Mouse (Mus musculus): ENCODE data around the gene Mfsd14a. TPM values are rescaled to one million over a fixed set of nuclear protein-coding genes. Genes with fewer than 3 reads are reported as not detected.
"Not testable (repeated sequence)": the region's sequence is repeated elsewhere in the genome, so short reads cannot be mapped to it uniquely, and the experiment has no call there.

Gene Mfsd14a
- polyA plus RNA-seq, 1 experiment from 2014 or later = 106 TPM

DNA sequence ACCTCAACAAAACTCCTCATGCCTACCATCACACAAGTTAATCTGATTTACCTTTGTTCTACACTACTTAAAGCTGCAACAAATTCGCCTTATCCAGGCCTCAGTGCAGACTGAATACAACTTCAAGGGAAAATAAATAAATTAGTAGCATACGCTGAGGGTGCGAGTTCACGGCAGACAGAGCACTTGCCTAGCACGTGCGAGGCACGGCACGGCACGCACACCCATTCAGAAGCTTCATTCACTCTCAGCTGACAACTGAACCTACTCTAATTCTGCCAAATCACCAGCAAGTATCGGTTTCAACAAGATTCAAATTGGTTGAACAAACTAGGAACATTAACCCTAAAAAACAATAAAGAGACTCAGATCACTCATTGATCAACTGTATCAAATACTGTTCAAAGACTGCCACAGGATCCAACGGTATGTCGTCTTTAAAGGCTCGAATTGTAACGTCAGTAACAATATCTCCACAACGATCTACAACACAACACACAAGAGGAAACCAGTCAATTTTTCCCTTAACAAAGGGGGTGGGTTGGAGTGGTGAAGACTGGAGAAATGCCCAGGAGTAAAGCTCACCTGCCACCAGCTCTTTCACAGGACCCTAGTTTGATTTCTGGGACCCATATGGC lies 3.4 kb downstream of the Mfsd14a start:
- H3K4me1 ChIP-seq (ENCODE audit: control insufficient read depth, insufficient read depth, low read length) = peaks cover 15% of the 10 kb centered on the region
- no peaks in the 10 kb centered on the region for H3K27me3 ChIP-seq (ENCODE audit: control insufficient read depth, insufficient read depth, low read length)
- no peak for ATAC-seq (ENCODE audit: low FRiP score, low TSS enrichment)
- no peaks in the 10 kb centered on the region for H3K9me3 ChIP-seq (ENCODE audit: control insufficient read depth, low read length)
- H3K27ac ChIP-seq (ENCODE audit: low read depth, low read length) = no peak overlapping the region
- H3K4me3 ChIP-seq (ENCODE audit: low read length) = no peak overlapping the region
- WGBS = 76% methylated on average over 15 of the region's 15 CpGs
- no peak overlapping the region for H3K9ac ChIP-seq (ENCODE audit: low read depth, low read length)
- no peak overlapping the region for H3K4me2 ChIP-seq (replicated peaks; ENCODE audit: low read depth, low read length)
- no peaks in the 10 kb centered on the region for H3K36me3 ChIP-seq (ENCODE audit: control insufficient read depth, insufficient read depth, low read length)

DNA sequence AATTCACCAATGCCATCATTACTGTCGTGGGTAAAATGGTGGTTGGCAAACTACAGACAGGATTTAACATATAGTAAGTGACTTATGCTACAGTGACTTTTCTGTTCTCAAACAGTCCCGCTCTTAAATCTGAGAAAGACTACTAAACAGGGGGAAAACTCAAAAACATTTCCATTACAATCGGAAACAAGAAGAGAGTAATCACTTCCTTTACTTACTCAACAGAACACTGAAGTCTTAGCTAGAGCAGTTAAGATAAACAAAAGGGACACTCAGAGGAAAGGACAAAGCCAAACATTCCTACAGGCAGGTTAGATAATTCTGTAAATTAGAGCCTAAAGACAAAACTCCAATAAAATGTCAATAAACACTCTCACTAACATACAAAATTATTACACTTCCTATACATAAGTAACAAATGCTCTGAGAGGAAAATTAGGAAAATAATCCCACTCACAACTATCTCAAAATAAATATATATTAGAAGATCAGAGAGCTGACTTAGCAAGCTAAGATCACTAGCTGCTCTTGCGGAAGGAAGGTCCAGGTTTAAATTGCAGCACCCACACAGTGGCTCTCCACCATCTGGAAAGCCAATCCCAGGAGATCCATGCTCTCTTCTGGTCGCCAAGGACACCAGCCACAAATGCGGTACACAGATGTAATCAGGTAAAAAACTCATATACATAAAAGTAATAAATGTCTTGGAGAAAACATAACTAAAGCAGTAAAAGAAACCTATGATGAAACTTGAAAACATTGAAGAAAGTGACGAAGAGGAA lies 6.1 kb downstream of the Mfsd14a start:
- Histone ChIP-seq H3K27me3 (ENCODE audit: control insufficient read depth, insufficient read depth, low read length) (no peaks in the 10 kb centered on the region), H3K9ac (ENCODE audit: low read depth, low read length) (no peak overlapping the region)

GRCm38 (mm10) chr3:116654051-116654450 lies 8.4 kb downstream of the Mfsd14a start:
- not testable (repeated sequence) for H3K4me1 ChIP-seq (ENCODE audit: control insufficient read depth, insufficient read depth, low read length)

More for the DNA sequence above, 6.1 kb downstream of the Mfsd14a start:
- ATAC-seq (ENCODE audit: low FRiP score, low TSS enrichment) = no peak
- peaks cover 15% of the 10 kb centered on the region for H3K4me1 ChIP-seq (ENCODE audit: control insufficient read depth, insufficient read depth, low read length)
- H3K4me3 ChIP-seq (ENCODE audit: low read length) = no peak overlapping the region
- 74% methylated on average over 7 of the region's 7 CpGs for WGBS
- no peak overlapping the region for H3K4me2 ChIP-seq (replicated peaks; ENCODE audit: low read depth, low read length)
- H3K36me3 ChIP-seq (ENCODE audit: control insufficient read depth, insufficient read depth, low read length) = no peaks in the 10 kb centered on the region
- H3K9me3 ChIP-seq (ENCODE audit: control insufficient read depth, low read length) = no peaks in the 10 kb centered on the region
- no peak overlapping the region for H3K27ac ChIP-seq (ENCODE audit: low read depth, low read length)

DNA sequence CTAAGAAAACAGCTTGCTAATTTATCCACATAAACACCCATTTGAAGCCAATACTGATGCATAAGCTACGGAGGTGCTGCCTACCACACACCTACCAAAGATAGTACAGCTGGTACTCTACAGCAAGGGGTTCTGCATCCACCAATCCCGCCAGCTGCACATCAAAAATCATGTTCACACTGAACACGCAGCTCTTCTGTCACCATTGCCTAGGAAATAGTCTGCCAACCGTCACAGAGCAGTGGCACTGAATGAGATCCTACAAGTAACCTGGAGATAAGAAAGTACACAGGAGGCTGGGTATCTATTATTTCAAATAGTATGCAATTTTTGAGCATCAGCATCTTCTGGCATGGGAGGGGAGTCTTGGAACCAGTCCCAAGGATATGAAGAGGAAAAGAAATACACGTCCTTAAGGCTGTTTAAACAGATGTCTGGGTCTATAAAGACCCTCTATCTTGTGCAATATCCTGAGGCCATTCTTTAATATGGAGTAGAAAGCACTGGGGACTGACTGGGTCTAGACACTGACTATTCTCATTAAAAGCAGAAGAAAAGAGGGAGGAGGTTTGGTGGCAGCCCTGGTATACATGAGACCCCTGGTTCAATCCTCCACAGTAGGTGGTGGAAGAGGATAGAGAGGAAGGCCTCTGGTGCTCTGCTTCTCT lies 9.1 kb downstream of the Mfsd14a start:
- no peak for ATAC-seq (ENCODE audit: low FRiP score, low TSS enrichment)
- WGBS = 83% methylated on average over 5 of the region's 5 CpGs
- no peaks in the 10 kb centered on the region for H3K27me3 ChIP-seq (ENCODE audit: control insufficient read depth, insufficient read depth, low read length)

More at GRCm38 (mm10) chr3:116654051-116654450, 8.4 kb downstream of the Mfsd14a start:
- H3K27ac ChIP-seq (ENCODE audit: low read depth, low read length); H3K36me3 ChIP-seq (ENCODE audit: control insufficient read depth, insufficient read depth, low read length); H3K4me3 ChIP-seq (ENCODE audit: low read length); H3K27me3 ChIP-seq (ENCODE audit: control insufficient read depth, insufficient read depth, low read length); H3K9ac ChIP-seq (ENCODE audit: low read depth, low read length); H3K4me2 ChIP-seq (replicated peaks; ENCODE audit: low read depth, low read length); ATAC-seq (ENCODE audit: low FRiP score, low TSS enrichment); H3K9me3 ChIP-seq (ENCODE audit: control insufficient read depth, low read length): not testable (repeated sequence)
- 95% methylated on average over 11 of the region's 11 CpGs for WGBS

DNA sequence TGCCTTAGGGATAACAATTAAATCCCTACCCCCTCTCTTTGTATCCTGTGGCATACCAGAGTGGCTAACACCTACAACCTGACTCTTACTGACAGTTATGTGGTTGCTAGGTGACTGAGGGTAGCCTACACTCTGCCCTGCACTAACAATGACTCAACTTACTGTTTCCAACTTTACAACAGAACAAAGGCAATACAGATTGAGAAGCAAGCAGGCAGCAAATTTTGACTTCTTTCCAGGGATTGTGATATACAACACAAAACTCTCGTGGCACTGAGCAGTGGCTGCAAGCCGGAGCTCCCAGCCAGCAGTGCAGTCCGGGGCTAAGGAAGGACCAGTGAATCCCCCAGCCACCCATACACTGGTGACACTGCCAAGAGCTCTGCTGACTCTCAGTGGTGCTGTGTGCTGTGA lies 10.4 kb downstream of the Mfsd14a start:
- no peak overlapping the region for H3K9ac ChIP-seq (ENCODE audit: low read depth, low read length)
- no peaks in the 10 kb centered on the region for H3K27me3 ChIP-seq (ENCODE audit: control insufficient read depth, insufficient read depth, low read length)
- H3K4me1 ChIP-seq (ENCODE audit: control insufficient read depth, insufficient read depth, low read length) = no peaks in the 10 kb centered on the region
- no peak overlapping the region for H3K4me3 ChIP-seq (ENCODE audit: low read length)
- 79% methylated on average over 3 of the region's 3 CpGs for WGBS
- ATAC-seq (ENCODE audit: low FRiP score, low TSS enrichment) = no peak
- no peak overlapping the region for H3K4me2 ChIP-seq (replicated peaks; ENCODE audit: low read depth, low read length)
- H3K36me3 ChIP-seq (ENCODE audit: control insufficient read depth, insufficient read depth, low read length) = peaks cover 17% of the 10 kb centered on the region; the same call in 1 of the 2 replicates
- no peaks in the 10 kb centered on the region for H3K9me3 ChIP-seq (ENCODE audit: control insufficient read depth, low read length)
- no peak overlapping the region for H3K27ac ChIP-seq (ENCODE audit: low read depth, low read length)

More for the DNA sequence above, 9.1 kb downstream of the Mfsd14a start:
- H3K4me1 ChIP-seq (ENCODE audit: control insufficient read depth, insufficient read depth, low read length) = no peaks in the 10 kb centered on the region; the same call in 1 of the 2 replicates
- H3K4me3 ChIP-seq (ENCODE audit: low read length) = no peak overlapping the region
- no peak overlapping the region for H3K27ac ChIP-seq (ENCODE audit: low read depth, low read length)
- H3K36me3 ChIP-seq (ENCODE audit: control insufficient read depth, insufficient read depth, low read length) = peaks cover 9% of the 10 kb centered on the region; the same call in 1 of the 2 replicates
- no peak overlapping the region for H3K4me2 ChIP-seq (replicated peaks; ENCODE audit: low read depth, low read length)
- no peaks in the 10 kb centered on the region for H3K9me3 ChIP-seq (ENCODE audit: control insufficient read depth, low read length)
- H3K9ac ChIP-seq (ENCODE audit: low read depth, low read length) = no peak overlapping the region

GRCm38 (mm10) chr3:116650698-116651097 lies 11.8 kb downstream of the Mfsd14a start:
- no peak for ATAC-seq (ENCODE audit: low FRiP score, low TSS enrichment)
- H3K9me3 ChIP-seq (ENCODE audit: control insufficient read depth, low read length) = no peaks in the 10 kb centered on the region
- peaks cover 30% of the 10 kb centered on the region; the same call in 1 of the 2 replicates for H3K36me3 ChIP-seq (ENCODE audit: control insufficient read depth, insufficient read depth, low read length)
- H3K27me3 ChIP-seq (ENCODE audit: control insufficient read depth, insufficient read depth, low read length) = no peaks in the 10 kb centered on the region
- no peak overlapping the region for H3K4me2 ChIP-seq (replicated peaks; ENCODE audit: low read depth, low read length)
- H3K4me3 ChIP-seq (ENCODE audit: low read length) = no peak overlapping the region
- WGBS = 94% methylated on average over 9 of the region's 9 CpGs
- no peak overlapping the region for H3K9ac ChIP-seq (ENCODE audit: low read depth, low read length)
- H3K27ac ChIP-seq (ENCODE audit: low read depth, low read length) = no peak overlapping the region
- H3K4me1 ChIP-seq (ENCODE audit: control insufficient read depth, insufficient read depth, low read length) = no peaks in the 10 kb centered on the region

GRCm38 (mm10) chr3:116648805-116649204 lies 13.7 kb downstream of the Mfsd14a start:
- WGBS = 92% methylated on average over 7 of the region's 7 CpGs
- Histone ChIP-seq H3K36me3 (ENCODE audit: control insufficient read depth, insufficient read depth, low read length) (peaks cover 48% of the 10 kb centered on the region), H3K4me2 (replicated peaks; ENCODE audit: low read depth, low read length) (no peak overlapping the region), H3K9me3 (ENCODE audit: control insufficient read depth, low read length) (no peaks in the 10 kb centered on the region), H3K27ac (ENCODE audit: low read depth, low read length) (no peak overlapping the region), H3K9ac (ENCODE audit: low read depth, low read length) (no peak overlapping the region), H3K4me1 (ENCODE audit: control insufficient read depth, insufficient read depth, low read length) (no peaks in the 10 kb centered on the region), H3K27me3 (ENCODE audit: control insufficient read depth, insufficient read depth, low read length) (no peaks in the 10 kb centered on the region), H3K4me3 (ENCODE audit: low read length) (no peak overlapping the region)
- no peak for ATAC-seq (ENCODE audit: low FRiP score, low TSS enrichment)

GRCm38 (mm10) chr3:116646387-116646786 lies 16.1 kb downstream of the Mfsd14a start:
- no peak overlapping the region for H3K9ac ChIP-seq (ENCODE audit: low read depth, low read length)
- H3K9me3 ChIP-seq (ENCODE audit: control insufficient read depth, low read length) = no peaks in the 10 kb centered on the region
- ATAC-seq (ENCODE audit: low FRiP score, low TSS enrichment) = no peak
- peaks cover 67% of the 10 kb centered on the region for H3K36me3 ChIP-seq (ENCODE audit: control insufficient read depth, insufficient read depth, low read length)
- H3K27ac ChIP-seq (ENCODE audit: low read depth, low read length) = no peak overlapping the region
- no peaks in the 10 kb centered on the region for H3K27me3 ChIP-seq (ENCODE audit: control insufficient read depth, insufficient read depth, low read length)
- 97% methylated on average over 1 of the region's 1 CpGs for WGBS
- H3K4me3 ChIP-seq (ENCODE audit: low read length) = no peak overlapping the region
- no peaks in the 10 kb centered on the region for H3K4me1 ChIP-seq (ENCODE audit: control insufficient read depth, insufficient read depth, low read length)
- no peak overlapping the region for H3K4me2 ChIP-seq (replicated peaks; ENCODE audit: low read depth, low read length)

DNA sequence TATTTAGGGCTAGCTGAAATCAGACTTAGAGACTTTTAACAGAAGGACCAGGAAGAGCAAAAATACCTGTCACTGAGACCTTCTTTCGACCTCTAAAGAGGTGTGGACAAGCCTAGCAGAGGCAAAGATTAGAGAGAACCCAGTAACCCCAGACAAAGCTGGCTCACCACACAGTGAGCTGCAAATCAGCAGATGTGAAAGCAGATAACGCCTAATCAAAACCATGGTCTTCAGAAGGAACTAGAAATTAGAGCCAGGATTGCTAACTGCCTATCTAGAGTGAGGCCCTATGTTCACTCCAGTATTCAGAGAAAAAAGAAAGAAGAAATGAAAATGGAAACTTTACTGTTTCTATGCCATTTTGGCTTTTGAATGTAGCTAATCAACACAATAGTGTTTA lies 20.1 kb downstream of the Mfsd14a start:
- Histone ChIP-seq H3K27me3 (ENCODE audit: control insufficient read depth, insufficient read depth, low read length) (no peaks in the 10 kb centered on the region), H3K9me3 (ENCODE audit: control insufficient read depth, low read length) (no peaks in the 10 kb centered on the region), H3K36me3 (ENCODE audit: control insufficient read depth, insufficient read depth, low read length) (peaks cover 88% of the 10 kb centered on the region), H3K4me1 (ENCODE audit: control insufficient read depth, insufficient read depth, low read length) (no peaks in the 10 kb centered on the region), H3K4me2 (replicated peaks; ENCODE audit: low read depth, low read length) (no peak overlapping the region), H3K9ac (ENCODE audit: low read depth, low read length) (no peak overlapping the region), H3K4me3 (ENCODE audit: low read length) (no peak overlapping the region), H3K27ac (ENCODE audit: low read depth, low read length) (no peak overlapping the region)
- ATAC-seq (ENCODE audit: low FRiP score, low TSS enrichment) = no peak
- WGBS = 92% methylated on average over 2 of the region's 2 CpGs

Data from kidney, embryonic 14.5 days (tissue).